Mouse (Mus musculus): Measurements from ENCODE around the gene Fam129b. TPM values are rescaled to one million over a fixed set of nuclear protein-coding genes. Genes with fewer than 3 reads are reported as not detected.

The Fam129b gene
- total RNA-seq, 1 experiment from 2014 or later, result 12.9 TPM

DNA sequence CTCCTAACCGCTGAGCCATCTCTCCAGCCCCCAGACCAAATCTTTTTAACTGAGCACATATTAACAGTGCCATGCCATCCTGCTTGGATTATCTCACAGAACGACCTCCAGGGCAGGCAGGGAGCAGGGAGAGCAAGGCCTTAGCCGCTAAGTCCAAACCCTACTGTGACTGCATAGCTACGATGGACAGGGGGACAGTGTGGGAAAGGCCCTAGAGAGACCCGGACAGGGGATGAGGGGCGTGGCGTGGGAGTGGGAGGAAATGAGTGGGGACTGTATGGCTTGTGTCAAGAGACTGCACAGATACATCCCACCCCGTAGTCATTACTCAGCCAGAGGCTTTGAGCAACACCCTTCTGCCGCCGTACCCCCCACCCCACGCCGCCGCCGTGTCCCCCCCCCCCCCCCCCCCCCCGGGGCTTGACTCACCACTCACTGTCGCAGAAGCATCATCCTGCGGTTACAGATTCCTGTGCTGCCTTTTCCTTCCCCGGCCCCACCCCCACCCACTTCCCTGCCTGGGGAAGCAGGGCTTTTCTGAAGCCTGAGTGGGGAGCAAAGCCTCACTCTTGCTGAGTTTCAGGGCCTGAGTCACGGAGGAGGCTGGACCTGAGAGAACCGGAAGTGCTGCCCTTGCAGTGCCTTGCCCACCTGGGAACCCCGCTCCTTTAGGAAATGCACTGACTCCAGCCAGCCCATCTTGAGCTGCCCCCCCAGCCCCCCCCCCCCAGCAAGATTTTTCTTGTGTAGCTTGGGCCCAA is 6.5 kb downstream of the Fam129b start:
- peak; percentile 61 for ATAC-seq (replicated peaks; ENCODE audit: insufficient number of reproducible peaks, low FRiP score, low TSS enrichment, poor library complexity, severe bottlenecking)

DNA sequence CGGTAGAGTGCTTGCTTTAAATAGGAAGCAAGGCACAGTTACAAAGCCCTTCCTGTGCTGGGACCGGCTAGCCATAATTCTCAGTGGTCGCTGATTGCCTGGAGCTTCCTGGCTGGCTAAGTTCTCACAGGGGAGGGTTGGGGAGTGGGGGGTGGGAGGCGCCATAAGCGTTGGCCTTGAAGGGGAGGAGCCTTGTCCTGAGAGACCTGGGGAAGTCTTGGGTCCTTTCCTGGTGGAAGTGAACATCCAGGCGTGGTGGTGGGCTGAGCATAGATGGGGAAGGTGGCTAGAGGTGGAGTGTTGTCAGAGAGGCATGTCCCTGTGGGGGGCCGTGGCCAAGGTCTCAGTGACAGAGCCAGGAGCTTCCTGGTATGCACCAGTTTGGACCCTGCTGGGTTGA is 8.8 kb downstream of the Fam129b start:
- ATAC-seq (replicated peaks; ENCODE audit: insufficient number of reproducible peaks, low FRiP score, low TSS enrichment, poor library complexity, severe bottlenecking), result no peak

DNA sequence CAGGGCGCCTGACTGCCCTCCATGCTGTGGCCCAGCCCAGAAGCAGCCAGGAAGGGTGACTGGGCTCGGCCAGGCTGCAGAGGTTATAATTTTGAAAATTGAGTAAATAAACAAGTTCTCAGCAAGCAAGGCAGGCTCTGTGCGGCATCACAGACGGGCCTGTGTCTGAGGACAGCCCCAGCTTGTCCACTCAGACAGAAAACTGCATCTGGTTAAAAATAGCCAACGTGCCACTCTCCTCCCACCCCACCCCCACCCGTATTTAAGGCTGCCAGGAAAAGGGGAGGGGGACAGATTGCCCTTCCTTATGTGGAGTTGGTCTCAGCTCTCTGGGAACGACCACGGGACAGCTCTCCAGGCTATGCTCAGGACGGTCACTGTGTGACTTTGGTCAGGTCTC is 12.1 kb downstream of the Fam129b start:
- no peak for ATAC-seq (replicated peaks; ENCODE audit: insufficient number of reproducible peaks, low FRiP score, low TSS enrichment, poor library complexity, severe bottlenecking)

DNA sequence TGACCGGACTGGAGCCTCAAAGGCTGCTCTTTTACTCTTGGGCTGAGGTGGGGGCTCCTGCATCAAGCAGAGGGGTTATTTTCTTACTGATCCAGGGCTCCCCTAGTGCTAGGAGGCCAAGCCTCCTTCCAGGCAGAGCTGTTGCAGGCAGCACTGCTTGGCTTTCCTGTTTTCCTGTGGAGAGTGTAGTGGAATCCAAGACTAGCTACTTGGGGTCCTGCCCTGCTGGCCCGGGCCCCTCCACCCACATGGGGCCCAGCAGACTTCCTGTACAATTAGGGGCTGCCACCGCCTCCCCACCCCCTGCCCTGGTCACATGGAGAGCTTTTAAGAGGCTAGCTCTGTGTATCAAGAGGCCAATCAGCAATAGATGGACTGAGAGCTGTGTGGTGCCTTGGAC is 12.6 kb downstream of the Fam129b start:
- no peak for ATAC-seq (replicated peaks; ENCODE audit: insufficient number of reproducible peaks, low FRiP score, low TSS enrichment, poor library complexity, severe bottlenecking)

DNA sequence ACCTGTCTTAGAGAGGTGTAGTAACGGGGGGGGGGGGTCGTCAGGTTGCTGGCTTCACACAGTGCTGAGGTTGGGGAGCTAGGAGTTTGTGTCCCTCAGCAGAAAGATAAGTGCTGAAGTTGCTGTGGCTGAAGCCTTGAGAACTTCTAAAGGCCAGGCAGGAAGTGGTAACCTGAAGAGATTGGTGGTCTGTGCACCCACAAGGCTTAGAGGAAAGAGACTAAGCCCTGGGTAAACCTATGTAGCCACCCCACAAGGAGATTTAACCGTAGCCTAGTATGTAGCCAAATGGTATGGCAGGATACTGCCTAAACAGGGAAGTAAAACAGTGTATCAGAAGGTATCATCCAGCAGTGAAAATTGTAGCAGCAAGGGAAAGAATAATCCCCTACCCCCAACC is 14.4 kb downstream of the Fam129b start:
- no peak for ATAC-seq (replicated peaks; ENCODE audit: insufficient number of reproducible peaks, low FRiP score, low TSS enrichment, poor library complexity, severe bottlenecking)

DNA sequence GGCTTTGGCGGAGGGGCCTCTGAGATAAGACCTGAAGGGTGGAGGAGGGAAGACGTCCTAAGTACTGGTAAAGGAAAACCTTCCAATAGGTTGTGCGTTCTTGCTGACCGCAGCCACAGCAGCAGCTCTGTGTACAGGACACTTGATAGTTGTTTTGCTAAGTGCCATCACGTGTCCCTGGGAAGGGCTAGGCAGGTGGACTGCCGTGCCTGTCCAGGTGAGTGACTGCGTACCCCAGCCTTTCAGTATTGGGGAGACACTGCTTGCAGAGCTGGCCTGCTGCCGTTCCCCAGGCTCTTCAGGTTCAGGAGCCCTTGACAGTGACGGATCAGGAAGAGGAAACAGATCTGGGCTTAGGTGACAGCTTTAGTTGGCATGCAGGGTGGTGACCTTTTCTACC is 15.4 kb downstream of the Fam129b start:
- ATAC-seq (replicated peaks; ENCODE audit: insufficient number of reproducible peaks, low FRiP score, low TSS enrichment, poor library complexity, severe bottlenecking), result 0 out of 2 replicates have a peak, but pooled peaks have one; percentile 5

DNA sequence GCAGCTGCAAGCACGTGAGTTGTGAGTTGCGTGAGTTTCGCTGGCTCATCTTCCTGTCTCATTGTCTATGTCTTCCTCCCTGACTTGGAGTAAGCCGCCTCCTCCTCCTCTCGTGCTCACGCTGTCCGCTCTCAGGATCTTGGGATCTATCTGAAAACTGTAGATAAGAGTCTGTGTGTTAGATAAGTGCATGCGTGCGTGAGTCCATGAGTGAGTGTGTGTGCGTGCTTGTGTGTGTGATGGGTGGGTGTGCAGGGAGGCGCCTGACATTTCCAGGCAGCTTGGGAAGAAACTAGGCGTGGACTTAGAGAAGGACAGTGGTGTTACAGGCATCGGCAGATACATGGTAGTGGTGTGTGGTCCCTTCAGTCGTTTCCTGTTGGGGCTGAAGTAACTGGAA is 16.6 kb downstream of the Fam129b start:
- ATAC-seq (replicated peaks; ENCODE audit: insufficient number of reproducible peaks, low FRiP score, low TSS enrichment, poor library complexity, severe bottlenecking), result no peak

DNA sequence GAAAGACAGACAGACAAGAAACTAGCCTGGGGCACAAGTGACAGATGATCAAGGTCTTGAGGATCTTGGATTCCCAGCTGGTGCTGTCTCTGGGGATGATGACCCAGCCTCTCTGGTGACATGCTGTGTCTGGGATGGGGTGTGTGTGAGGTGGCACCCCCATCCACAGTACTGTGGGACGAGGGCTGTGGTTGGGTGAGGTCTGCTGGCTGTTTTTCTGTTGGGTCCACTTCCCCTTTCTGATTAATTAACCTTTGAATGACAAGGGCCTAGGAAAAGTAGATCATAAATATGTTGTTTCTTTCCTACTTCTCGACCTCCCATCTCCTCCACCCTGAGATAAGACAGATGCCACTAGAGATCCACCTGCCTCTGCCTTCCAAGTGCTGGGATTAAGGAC is 18.2 kb downstream of the Fam129b start:
- ATAC-seq (replicated peaks; ENCODE audit: insufficient number of reproducible peaks, low FRiP score, low TSS enrichment, poor library complexity, severe bottlenecking), result peak; percentile 54

DNA sequence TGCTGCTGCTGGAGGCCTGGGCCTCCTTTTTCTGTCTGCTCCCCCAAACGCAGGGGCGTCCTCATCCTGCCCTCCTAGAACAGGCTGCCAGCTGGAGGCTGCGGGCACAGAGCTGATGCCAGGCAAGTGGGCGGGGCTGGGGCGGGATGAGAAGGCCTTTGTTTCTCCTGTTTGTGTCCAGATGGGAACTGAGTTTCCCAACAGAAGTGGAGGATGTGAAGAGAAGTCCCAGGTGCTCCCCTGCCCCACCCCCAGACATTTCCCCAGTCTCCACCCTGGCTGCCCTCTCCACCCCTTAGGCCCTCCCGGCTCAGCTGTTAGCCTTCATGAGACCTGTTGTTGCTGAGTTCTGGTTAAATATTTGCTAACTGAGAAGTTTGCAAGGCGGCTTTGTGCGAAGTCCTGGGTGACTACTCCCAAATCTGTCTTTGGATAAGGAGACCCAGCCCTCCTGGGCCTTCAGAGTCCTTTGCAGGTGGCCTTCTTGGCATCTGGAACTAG is 19.7 kb downstream of the Fam129b start:
- no peak for ATAC-seq (replicated peaks; ENCODE audit: insufficient number of reproducible peaks, low FRiP score, low TSS enrichment, poor library complexity, severe bottlenecking)

DNA sequence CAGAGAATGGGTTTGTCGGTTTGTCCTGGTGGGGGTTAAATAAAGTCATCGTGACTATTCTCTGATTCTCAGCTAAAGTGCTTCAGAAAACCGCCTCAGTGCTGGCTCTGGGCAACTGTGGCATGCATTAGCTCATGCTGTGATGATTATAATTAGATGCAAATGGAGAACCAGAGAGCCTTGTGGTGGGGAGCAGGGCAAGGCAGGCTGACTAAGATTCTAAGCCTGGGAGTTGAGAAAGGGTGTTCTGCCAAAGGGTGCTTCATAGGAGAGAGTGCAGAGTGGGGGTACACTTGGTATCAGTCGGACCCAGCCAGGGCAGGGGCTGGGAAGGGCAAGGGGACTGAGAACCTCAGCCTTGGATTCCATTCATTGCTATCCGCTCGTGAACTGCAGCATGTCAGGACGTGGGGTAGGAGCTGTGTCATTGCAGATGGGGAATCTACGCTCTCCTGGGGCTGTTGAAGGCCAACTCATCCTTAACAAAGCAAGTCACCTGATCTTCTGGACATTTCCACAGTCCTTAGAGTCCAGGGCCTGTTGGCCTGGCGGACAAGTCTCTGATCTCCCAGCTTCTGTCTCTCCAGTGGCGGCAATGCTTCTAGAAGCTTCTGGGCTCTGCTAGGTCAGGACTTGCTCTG is 20.7 kb downstream of the Fam129b start:
- ATAC-seq (replicated peaks; ENCODE audit: insufficient number of reproducible peaks, low FRiP score, low TSS enrichment, poor library complexity, severe bottlenecking), result no peak

DNA sequence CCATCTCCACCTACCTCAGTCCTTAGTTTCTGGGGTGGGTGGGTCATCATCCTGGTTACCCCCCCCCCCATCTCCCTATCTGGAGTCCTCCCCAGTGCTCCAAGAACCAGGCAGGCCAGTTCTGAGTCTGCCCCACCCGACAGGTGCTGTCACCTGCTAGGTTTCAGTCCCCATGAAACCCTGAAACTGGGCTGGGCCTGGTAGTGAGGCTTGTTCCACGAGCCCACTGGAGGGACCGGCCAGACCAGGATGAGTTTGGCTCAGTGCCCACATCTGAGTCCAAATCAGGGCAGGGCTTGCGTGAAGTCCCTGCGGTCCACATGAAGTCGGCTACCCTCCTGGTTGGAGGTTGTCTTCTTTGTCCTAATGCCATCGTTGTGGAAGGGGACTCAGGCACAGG is 23.1 kb downstream of the Fam129b start:
- ATAC-seq (replicated peaks; ENCODE audit: insufficient number of reproducible peaks, low FRiP score, low TSS enrichment, poor library complexity, severe bottlenecking), result no peak

DNA sequence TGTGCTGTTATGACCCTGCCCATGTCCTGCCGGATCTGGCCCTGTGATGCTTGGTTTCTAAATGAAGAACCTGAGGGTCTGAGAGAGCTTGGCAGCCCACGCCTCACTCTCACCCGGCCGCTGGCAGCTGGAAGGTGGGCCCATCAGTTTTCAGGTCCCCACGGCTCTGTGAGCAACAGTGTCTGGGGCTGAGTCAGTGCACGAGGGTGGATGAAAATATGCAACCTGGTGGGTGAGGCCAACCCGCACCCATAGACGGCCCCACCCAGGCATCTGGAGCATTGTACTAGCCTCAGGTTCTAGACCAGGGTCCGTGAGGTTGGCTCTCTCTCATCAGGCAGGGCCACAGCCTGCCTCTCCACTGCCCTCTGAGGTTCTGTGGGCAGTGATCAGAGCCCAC is 26.2 kb downstream of the Fam129b start:
- no peak for ATAC-seq (replicated peaks; ENCODE audit: insufficient number of reproducible peaks, low FRiP score, low TSS enrichment, poor library complexity, severe bottlenecking)

DNA sequence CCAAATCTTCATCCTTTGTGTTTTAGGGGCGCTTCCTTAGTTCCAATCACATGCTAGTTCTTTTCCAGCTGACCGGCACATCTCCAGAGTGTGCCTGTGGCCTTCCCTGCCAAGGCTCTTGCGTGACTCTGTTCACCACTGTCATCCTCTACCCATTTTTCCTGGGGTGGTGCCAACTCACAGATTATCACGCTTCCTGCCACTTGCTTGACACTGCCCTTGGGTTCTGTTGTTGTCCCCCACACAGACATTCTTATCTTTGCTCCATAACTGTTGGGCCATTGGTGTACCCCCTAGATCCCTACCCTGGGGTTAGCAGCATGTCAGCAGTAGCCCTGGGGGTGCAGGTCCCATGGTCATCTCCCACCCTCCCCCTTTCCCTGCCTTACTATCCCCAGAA is 27.6 kb downstream of the Fam129b start:
- no peak for ATAC-seq (replicated peaks; ENCODE audit: insufficient number of reproducible peaks, low FRiP score, low TSS enrichment, poor library complexity, severe bottlenecking)

DNA sequence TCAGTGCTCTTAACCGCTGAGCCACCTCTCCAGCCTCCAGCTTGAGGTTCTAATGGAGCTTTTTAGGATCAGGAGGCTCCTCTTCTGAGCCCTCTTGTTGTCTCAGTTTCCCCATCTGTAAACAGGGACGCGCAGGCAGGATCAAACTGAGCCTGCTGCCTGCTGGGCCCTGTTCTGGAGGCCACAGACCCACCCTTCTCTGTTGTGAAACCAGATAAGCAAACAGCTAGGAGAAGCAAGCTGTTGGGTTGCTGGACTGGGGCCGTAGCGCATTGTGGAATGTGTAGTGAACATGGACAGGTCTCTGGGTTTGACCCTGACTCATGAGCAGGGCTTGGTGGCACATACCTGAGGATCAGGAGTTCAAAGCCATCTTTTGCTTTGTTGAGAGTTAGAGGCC is 28.7 kb downstream of the Fam129b start:
- ATAC-seq (replicated peaks; ENCODE audit: insufficient number of reproducible peaks, low FRiP score, low TSS enrichment, poor library complexity, severe bottlenecking), result no peak

DNA sequence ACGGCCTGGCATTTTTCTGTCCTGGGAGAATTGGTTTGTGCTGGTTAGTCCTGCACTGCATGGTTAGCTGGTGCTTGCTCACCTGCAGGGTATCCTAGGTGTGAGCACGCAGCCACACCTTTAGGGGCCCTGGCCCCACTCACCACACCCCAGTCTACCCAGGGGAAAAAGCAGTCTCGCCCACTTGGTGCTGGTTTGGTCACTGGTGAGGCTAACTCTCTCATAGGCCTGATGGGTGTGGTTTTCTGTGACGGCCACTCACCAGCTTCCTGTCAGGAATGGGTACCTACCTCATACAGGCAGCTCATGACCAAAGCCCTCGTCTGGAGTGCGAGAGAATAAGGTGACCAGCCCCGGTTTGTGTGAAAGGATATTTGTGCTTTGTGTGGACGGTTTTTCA is 29.4 kb downstream of the Fam129b start:
- ATAC-seq (replicated peaks; ENCODE audit: insufficient number of reproducible peaks, low FRiP score, low TSS enrichment, poor library complexity, severe bottlenecking), result no peak

DNA sequence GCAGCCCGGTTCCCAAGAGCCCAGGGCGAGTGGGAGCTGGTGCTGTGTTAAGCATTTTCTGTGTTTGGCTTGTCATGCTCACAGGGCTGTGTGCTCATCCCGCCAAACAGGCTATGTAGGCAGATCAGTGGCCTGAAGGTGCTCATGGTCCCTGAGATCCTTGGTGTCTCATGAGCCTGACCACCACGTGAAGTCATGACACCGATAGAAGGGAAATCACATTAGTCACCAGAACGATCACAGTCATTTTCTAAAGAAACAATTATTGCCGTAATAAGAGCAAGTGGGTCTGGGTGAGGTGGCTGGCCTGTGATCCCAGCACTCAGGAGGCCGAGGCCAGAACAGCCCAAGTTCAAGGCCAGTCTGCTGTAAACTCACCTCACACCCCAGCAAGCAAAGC is 31.5 kb downstream of the Fam129b start:
- ATAC-seq (replicated peaks; ENCODE audit: insufficient number of reproducible peaks, low FRiP score, low TSS enrichment, poor library complexity, severe bottlenecking), result no peak

DNA sequence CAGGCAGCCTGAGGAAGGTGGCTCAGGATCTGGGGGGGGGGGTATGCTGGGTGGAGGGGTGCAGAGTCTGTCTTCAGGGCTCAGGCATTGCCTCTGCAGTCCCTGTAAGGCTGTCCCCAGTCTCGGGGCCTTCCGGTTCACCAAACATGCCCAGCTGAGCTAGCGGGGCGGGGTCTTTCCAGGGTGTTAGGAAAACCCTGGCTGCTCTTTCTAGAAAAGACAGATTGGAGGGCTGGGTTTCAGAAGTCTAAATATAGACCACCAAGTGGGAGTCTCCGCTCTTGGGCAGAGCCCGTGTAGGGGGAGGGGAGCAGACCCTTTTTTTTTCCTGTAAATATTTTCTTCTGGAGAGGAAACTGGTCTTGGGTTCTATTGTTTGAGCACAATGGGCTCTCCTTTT is 32.4 kb downstream of the Fam129b start:
- no peak for ATAC-seq (replicated peaks; ENCODE audit: insufficient number of reproducible peaks, low FRiP score, low TSS enrichment, poor library complexity, severe bottlenecking)

DNA sequence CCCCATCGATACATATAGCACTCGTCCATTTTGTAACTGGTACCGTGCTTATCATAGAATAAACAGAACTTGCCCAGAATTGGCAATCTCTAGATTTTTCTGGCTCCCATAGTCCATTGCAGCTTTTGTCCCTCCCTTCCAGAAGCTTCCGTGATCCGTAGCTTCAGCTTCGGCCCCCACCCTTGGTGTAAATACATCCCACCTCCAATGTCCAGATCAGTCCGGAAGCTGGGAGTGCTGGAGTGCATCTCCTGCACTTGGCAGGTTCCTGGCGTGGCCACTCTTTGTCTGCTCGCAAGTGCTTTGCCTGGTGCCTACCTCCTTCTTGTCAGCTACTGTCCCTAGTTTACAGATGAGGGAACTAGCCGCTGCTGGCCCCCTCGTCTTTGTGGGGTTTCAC is 32.9 kb downstream of the Fam129b start:
- no peak for ATAC-seq (replicated peaks; ENCODE audit: insufficient number of reproducible peaks, low FRiP score, low TSS enrichment, poor library complexity, severe bottlenecking)

DNA sequence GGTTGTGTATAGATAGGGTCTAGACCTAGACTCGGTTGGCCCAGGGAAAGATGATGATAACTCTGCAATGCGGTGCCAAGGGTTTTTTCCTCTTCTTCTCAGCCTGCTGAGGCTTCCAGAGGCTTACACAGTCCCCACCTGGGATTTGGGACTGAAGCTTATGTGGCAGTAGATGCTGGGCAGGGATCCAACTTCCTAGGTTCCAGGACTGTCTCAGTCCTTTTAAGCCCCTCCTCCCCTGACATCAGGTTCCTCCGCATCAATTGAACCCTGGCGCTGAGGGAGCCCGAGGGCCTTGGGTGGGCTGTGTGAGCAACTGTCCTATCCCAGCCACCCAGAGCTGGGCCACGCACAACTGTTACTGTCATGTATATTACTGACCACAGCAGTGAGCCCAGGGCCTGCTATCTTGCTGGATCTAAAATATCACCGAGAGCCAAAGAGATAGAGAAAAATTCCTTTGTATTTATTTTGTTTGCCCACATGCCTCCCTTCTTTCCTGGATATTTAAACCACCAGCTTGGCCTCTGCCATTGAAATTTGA is 35.8 kb downstream of the Fam129b start:
- ATAC-seq (replicated peaks; ENCODE audit: insufficient number of reproducible peaks, low FRiP score, low TSS enrichment, poor library complexity, severe bottlenecking), result no peak

DNA sequence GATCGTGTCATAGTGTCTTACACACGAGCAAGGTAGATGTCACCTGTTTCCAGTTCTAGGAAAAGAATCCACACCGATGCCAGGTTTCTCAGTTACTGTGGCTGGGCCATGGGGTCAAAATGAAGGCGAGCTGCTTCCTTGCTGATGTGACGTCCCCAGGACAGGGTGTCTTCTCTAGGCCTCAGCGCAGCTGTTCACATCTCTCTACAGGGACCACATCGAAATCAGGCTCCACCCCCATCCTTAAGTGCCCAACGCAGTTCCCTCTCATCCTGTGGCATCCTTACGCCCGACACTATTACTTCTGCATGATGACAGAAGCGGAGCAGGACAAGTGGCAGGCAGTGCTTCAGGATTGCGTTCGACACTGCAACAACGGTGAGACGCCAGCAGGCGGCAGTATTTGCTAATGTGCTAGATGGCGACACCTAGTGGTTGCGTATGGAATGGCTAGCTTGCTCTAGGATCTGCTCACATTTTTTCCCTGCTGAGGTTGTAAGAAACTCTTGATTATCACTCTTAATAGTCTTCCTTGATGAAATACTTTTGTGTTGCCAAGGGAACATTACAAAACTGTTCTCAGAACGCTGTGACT is 36.4 kb downstream of the Fam129b start:
- peak; percentile 87 for ATAC-seq (replicated peaks; ENCODE audit: insufficient number of reproducible peaks, low FRiP score, low TSS enrichment, poor library complexity, severe bottlenecking)
